Mouse (Mus musculus) heart, embryonic 15.5 days (tissue): ENCODE measurements around the gene Tmie. TPM values are rescaled to one million over a fixed set of nuclear protein-coding genes. Genes with fewer than 3 reads are reported as not detected.

ENCODE experiments used
- ATAC-seq: fragments of 200-750 bp; cut with Nextera tagmentation; replicated peaks from 2 replicates; pipeline ENCODE4 v1.8.0; 2017; ENCODE audit warnings: low read depth, moderate TSS enrichment; ENCODE audit not compliant: insufficient number of reproducible peaks, insufficient read depth, low FRiP score
- H3K27ac ChIP-seq: fragments of 300-500 bp; sonication (generic); 2 replicates; pipeline ENCODE4 v1.5.1; 2015; ENCODE audit warnings: mild to moderate bottlenecking, inconsistent platforms
- H3K27me3 ChIP-seq: fragments of 300-500 bp; sonication (generic); 2 replicates; pipeline ENCODE4 v1.6.1; 2015; ENCODE audit warnings: inconsistent platforms
- H3K36me3 ChIP-seq: fragments of 300-500 bp; sonication (generic); 2 replicates; pipeline ENCODE4 v1.6.1; 2015; ENCODE audit warnings: mild to moderate bottlenecking, inconsistent platforms
- H3K4me1 ChIP-seq: fragments of 300-500 bp; sonication (generic); replicated peaks from 2 replicates; pipeline ENCODE4 v1.6.1; 2015; ENCODE audit warnings: inconsistent platforms
- H3K4me2 ChIP-seq: fragments of 300-500 bp; sonication (generic); 2 replicates; pipeline ENCODE4 v1.6.1; 2015; ENCODE audit warnings: inconsistent platforms, mild to moderate bottlenecking, moderate library complexity
- H3K4me3 ChIP-seq: fragments of 300-500 bp; sonication (generic); 2 replicates; pipeline ENCODE4 v1.5.1; 2015; ENCODE audit warnings: mild to moderate bottlenecking, inconsistent platforms
- H3K9ac ChIP-seq: fragments of 300-500 bp; sonication (generic); 2 replicates; pipeline ENCODE4 v1.6.1; 2015; ENCODE audit warnings: mild to moderate bottlenecking, inconsistent platforms
- H3K9me3 ChIP-seq: fragments of 300-500 bp; sonication (generic); replicated peaks from 2 replicates; pipeline ENCODE4 v1.6.1; 2016; ENCODE audit warnings: inconsistent platforms
- WGBS: fragments of 180-500 bp; shearing (Covaris S2); methylation state at CpG from one replicate; pipeline ENCODE4 v1.1.7; 2015; ENCODE audit warnings: mixed read lengths; 5-methylcytosine and 5-hydroxymethylcytosine counted together
- polyA plus RNA-seq: library from polyadenylated mRNA; unstranded; fragments of >200 nt; fragmentation: Nextera tagmentation; extraction: Ambion mirVana; gene quantifications from 2 replicates; pipeline ENCODE4 v1.2.1, GENCODE M21; 2015

Tmie gene
- polyA plus RNA-seq, 1 experiment from 2014 or later, result 0.74 TPM

GRCm38 (mm10) chr9:110858967-110859596 lies 20.8 kb downstream of the Tmie start:
- peaks cover 27% of the 10 kb centered on the region for H3K27me3 ChIP-seq
- no peak overlapping the region for H3K9ac ChIP-seq
- H3K27ac ChIP-seq, result no peak overlapping the region
- WGBS, result 81% methylated on average over 5 of the region's 5 CpGs
- ATAC-seq, result no peak
- no peak overlapping the region for H3K4me2 ChIP-seq
- no peaks in the 10 kb centered on the region for H3K36me3 ChIP-seq
- H3K9me3 ChIP-seq, result no peaks in the 10 kb centered on the region
- H3K4me3 ChIP-seq, result no peak overlapping the region
- H3K4me1 ChIP-seq, result peaks cover 8% of the 10 kb centered on the region

GRCm38 (mm10) chr9:110858523-110858922 lies 21.4 kb downstream of the Tmie start:
- no peak overlapping the region for H3K4me3 ChIP-seq
- peaks cover 8% of the 10 kb centered on the region for H3K4me1 ChIP-seq
- 51% methylated on average over 5 of the region's 5 CpGs for WGBS
- no peak overlapping the region for H3K4me2 ChIP-seq
- ATAC-seq, result no peak
- no peaks in the 10 kb centered on the region for H3K9me3 ChIP-seq
- peaks cover 27% of the 10 kb centered on the region for H3K27me3 ChIP-seq
- H3K9ac ChIP-seq, result no peak overlapping the region
- no peak overlapping the region for H3K27ac ChIP-seq
- no peaks in the 10 kb centered on the region for H3K36me3 ChIP-seq

GRCm38 (mm10) chr9:110857781-110858472 lies 22.0 kb downstream of the Tmie start, which contains the start of gene Prss50:
TSS of gene Prss50 (plus strand) at chr9:110857967.
- H3K4me3 ChIP-seq, result peak within 1 kb of the TSS; percentile 32
- H3K36me3 ChIP-seq, result no peaks in the 10 kb centered on the region
- H3K4me1 ChIP-seq, result peaks cover 8% of the 10 kb centered on the region
- no peak within 1 kb of the TSS for H3K9ac ChIP-seq
- no peak within 1 kb of the TSS for H3K27ac ChIP-seq
- WGBS, result 9% methylated on average over 41 of the region's 50 CpGs
- peaks cover 27% of the 10 kb centered on the region for H3K27me3 ChIP-seq
- ATAC-seq, result no peak
- no peaks in the 10 kb centered on the region for H3K9me3 ChIP-seq
- peak within 1 kb of the TSS; percentile 57 for H3K4me2 ChIP-seq

- no peak for ATAC-seq
- H3K27me3 ChIP-seq, result peaks cover 27% of the 10 kb centered on the region
- no peaks in the 10 kb centered on the region for H3K9me3 ChIP-seq
- no peak overlapping the region for H3K27ac ChIP-seq
- H3K4me1 ChIP-seq, result peaks cover 8% of the 10 kb centered on the region
- 21% methylated on average over 4 of the region's 4 CpGs for WGBS
- H3K4me2 ChIP-seq, result no peak overlapping the region
- no peak overlapping the region for H3K9ac ChIP-seq
- no peak overlapping the region for H3K4me3 ChIP-seq
- H3K36me3 ChIP-seq, result no peaks in the 10 kb centered on the region
Measured at GRCm38 (mm10) chr9:110856920-110857319, 23.0 kb downstream of the Tmie start.

- peaks cover 27% of the 10 kb centered on the region for H3K27me3 ChIP-seq
- WGBS, result 70% methylated on average over 7 of the region's 7 CpGs
- no peaks in the 10 kb centered on the region for H3K36me3 ChIP-seq
- no peak for ATAC-seq
- no peak overlapping the region for H3K9ac ChIP-seq
- H3K27ac ChIP-seq, result no peak overlapping the region
- no peak overlapping the region for H3K4me2 ChIP-seq
- H3K9me3 ChIP-seq, result no peaks in the 10 kb centered on the region
- peaks cover 8% of the 10 kb centered on the region for H3K4me1 ChIP-seq
- H3K4me3 ChIP-seq, result no peak overlapping the region
Measured at GRCm38 (mm10) chr9:110855903-110856302, 24.0 kb downstream of the Tmie start.

- Histone ChIP-seq H3K27me3 (no peaks in the 10 kb centered on the region), H3K9ac (no peak overlapping the region), H3K4me2 (no peak overlapping the region), H3K4me1 (no peaks in the 10 kb centered on the region), H3K36me3 (no peaks in the 10 kb centered on the region), H3K4me3 (no peak overlapping the region), H3K9me3 (no peaks in the 10 kb centered on the region), H3K27ac (no peak overlapping the region)
- WGBS, result 60% methylated on average over 7 of the region's 7 CpGs
- no peak for ATAC-seq
Measured at GRCm38 (mm10) chr9:110849162-110849561, 30.8 kb downstream of the Tmie start.

- Histone ChIP-seq H3K4me1 (no peaks in the 10 kb centered on the region), H3K36me3 (no peaks in the 10 kb centered on the region), H3K9ac (no peak within 1 kb of the TSS), H3K4me2 (no peak within 1 kb of the TSS), H3K27me3 (no peaks in the 10 kb centered on the region), H3K4me3 (no peak within 1 kb of the TSS), H3K27ac (no peak within 1 kb of the TSS), H3K9me3 (no peaks in the 10 kb centered on the region)
- ATAC-seq, result no peak
- 79% methylated on average over 10 of the region's 10 CpGs for WGBS
Measured at GRCm38 (mm10) chr9:110844206-110844605, 35.7 kb downstream of the Tmie start, which contains the start of gene Prss46. TSS of gene Prss46 (plus strand) at chr9:110844506.

- H3K27ac ChIP-seq, result no peak overlapping the region
- no peak for ATAC-seq
- no peak overlapping the region for H3K4me3 ChIP-seq
- H3K36me3 ChIP-seq, result no peaks in the 10 kb centered on the region
- H3K9ac ChIP-seq, result no peak overlapping the region
- 59% methylated on average over 2 of the region's 2 CpGs for WGBS
- no peak overlapping the region for H3K4me2 ChIP-seq
- H3K27me3 ChIP-seq, result no peaks in the 10 kb centered on the region
- no peaks in the 10 kb centered on the region for H3K9me3 ChIP-seq
- no peaks in the 10 kb centered on the region for H3K4me1 ChIP-seq
Measured at GRCm38 (mm10) chr9:110841438-110841837, 38.5 kb downstream of the Tmie start.

- H3K9me3 ChIP-seq, result no peaks in the 10 kb centered on the region
- H3K27ac ChIP-seq, result no peak overlapping the region
- no peak overlapping the region for H3K4me3 ChIP-seq
- ATAC-seq, result no peak
- no peaks in the 10 kb centered on the region for H3K36me3 ChIP-seq
- WGBS, result 80% methylated on average over 6 of the region's 6 CpGs
- H3K9ac ChIP-seq, result no peak overlapping the region
- no peaks in the 10 kb centered on the region for H3K4me1 ChIP-seq
- no peaks in the 10 kb centered on the region for H3K27me3 ChIP-seq
- no peak overlapping the region for H3K4me2 ChIP-seq
Measured at GRCm38 (mm10) chr9:110840905-110841304, 39.0 kb downstream of the Tmie start.

- Histone ChIP-seq H3K36me3 (no peaks in the 10 kb centered on the region), H3K27me3 (no peaks in the 10 kb centered on the region), H3K4me3 (no peak overlapping the region), H3K9ac (no peak overlapping the region), H3K4me1 (no peaks in the 10 kb centered on the region), H3K9me3 (no peaks in the 10 kb centered on the region), H3K4me2 (no peak overlapping the region), H3K27ac (no peak overlapping the region)
- no peak for ATAC-seq
- 61% methylated on average over 2 of the region's 2 CpGs for WGBS
Measured at GRCm38 (mm10) chr9:110836112-110836511, 43.8 kb downstream of the Tmie start.

GRCm38 (mm10) chr9:110834961-110835360 lies 45.0 kb downstream of the Tmie start:
- Histone ChIP-seq H3K9ac (no peak overlapping the region), H3K27me3 (no peaks in the 10 kb centered on the region), H3K9me3 (no peaks in the 10 kb centered on the region), H3K27ac (no peak overlapping the region), H3K36me3 (no peaks in the 10 kb centered on the region), H3K4me1 (no peaks in the 10 kb centered on the region), H3K4me2 (peak overlapping the region; percentile 21; the same call in 1 of the 2 replicates), H3K4me3 (no peak overlapping the region)
- WGBS, result 24% methylated on average over 10 of the region's 10 CpGs
- no peak for ATAC-seq

- Histone ChIP-seq H3K27ac (no peak within 1 kb of the TSS), H3K9ac (no peak within 1 kb of the TSS), H3K36me3 (no peaks in the 10 kb centered on the region), H3K27me3 (no peaks in the 10 kb centered on the region), H3K4me2 (peak within 1 kb of the TSS; percentile 21), H3K4me1 (no peaks in the 10 kb centered on the region), H3K4me3 (no peak within 1 kb of the TSS), H3K9me3 (no peaks in the 10 kb centered on the region)
- WGBS, result 66% methylated on average over 19 of the region's 19 CpGs
- ATAC-seq, result no peak
Measured at GRCm38 (mm10) chr9:110834411-110834810, 45.5 kb downstream of the Tmie start, which contains the start of gene Prss45. TSS of gene Prss45 (plus strand) at chr9:110834588.
